In genomic region chr14:44907774-44908173, GRCm38 (mm10) we compare ENCODE assay signal across 30 mouse cellular contexts. TPM values are rescaled to one million over a fixed set of nuclear protein-coding genes. Genes with fewer than 3 reads are reported as not detected.
"Had no signal": no experiment of that assay in that cellular context is flagged by ENCODE, and none has a peak within 500 bp of the region (broad histone marks: within the 10 kb centered on the region; RNA-seq: fewer than 3 reads in every experiment).

No protein-coding gene starts in this region.

- ATAC-seq: forebrain, postnatal 0 days; hindbrain, postnatal 0 days had no signal

- H3K4me2 ChIP-seq: heart, embryonic 11.5 days; heart, embryonic 13.5 days; heart, embryonic 15.5 days; hindbrain, embryonic 13.5 days; hindbrain, embryonic 15.5 days; kidney, embryonic 15.5 days; limb, embryonic 12.5 days; liver, embryonic 11.5 days; liver, embryonic 13.5 days had no signal

- H3K36me3 ChIP-seq: heart, embryonic 13.5 days; heart, embryonic 15.5 days; hindbrain, embryonic 13.5 days; hindbrain, embryonic 15.5 days; kidney, embryonic 15.5 days; limb, embryonic 10.5 days; limb, embryonic 12.5 days; liver, embryonic 13.5 days had no signal

- H3K27me3 ChIP-seq: heart, embryonic 13.5 days; heart, embryonic 15.5 days; hindbrain, embryonic 13.5 days; hindbrain, embryonic 15.5 days; kidney, embryonic 15.5 days; limb, embryonic 12.5 days; liver, embryonic 13.5 days had no signal

- H3K9ac ChIP-seq: forebrain, postnatal 0 days; heart, embryonic 13.5 days; heart, embryonic 15.5 days; hindbrain, embryonic 13.5 days; hindbrain, embryonic 15.5 days; kidney, embryonic 15.5 days; limb, embryonic 12.5 days; liver, embryonic 13.5 days had no signal

- H3K4me3 ChIP-seq: gastrocnemius, adult 2 months; heart, embryonic 13.5 days; heart, embryonic 15.5 days; hindbrain, embryonic 13.5 days; hindbrain, embryonic 15.5 days; kidney, embryonic 15.5 days; left cerebral cortex, adult 2 months; limb, embryonic 10.5 days; limb, embryonic 12.5 days; liver, embryonic 13.5 days had no signal

- H3K9me3 ChIP-seq: heart, embryonic 13.5 days; heart, embryonic 15.5 days; hindbrain, embryonic 13.5 days; hindbrain, embryonic 15.5 days; kidney, embryonic 15.5 days; limb, embryonic 10.5 days; limb, embryonic 12.5 days; liver, embryonic 13.5 days had no signal

- H3K27ac ChIP-seq: gastrocnemius, adult 2 months; heart, embryonic 13.5 days; heart, embryonic 15.5 days; hindbrain, embryonic 13.5 days; hindbrain, embryonic 15.5 days; hindbrain, postnatal 0 days; kidney, embryonic 15.5 days; kidney, postnatal 0 days; left cerebral cortex, adult 2 months; limb, embryonic 10.5 days; limb, embryonic 12.5 days; liver, embryonic 13.5 days had no signal

- H3K4me1 ChIP-seq: heart, embryonic 13.5 days; heart, embryonic 15.5 days; hindbrain, embryonic 13.5 days; hindbrain, embryonic 15.5 days; kidney, embryonic 15.5 days; limb, embryonic 10.5 days; limb, embryonic 12.5 days; liver, embryonic 13.5 days had no signal

- DNase-seq: forebrain, postnatal 0 days; gastrocnemius, adult 2 months; gastrocnemius, postnatal 14 days; gastrocnemius, postnatal 36 days; heart, adult 18-20 months; heart, postnatal 14 days; heart, postnatal 36 days; kidney, adult 11 months; kidney, adult 2 months; kidney, adult 9 months; kidney, postnatal 14 days; kidney, postnatal 36 days; liver; liver, embryonic 13.5 days had no signal

RNA-seq across cellular contexts. Expression of gene Ptgdr, which starts 48.6 kb away (rescaled TPM):
- total RNA-seq: gastrocnemius, adult 2 months; gastrocnemius, postnatal 36 days; heart, adult 18-20 months; heart, adult 8-10 months; heart, postnatal 14 days; heart, postnatal 36 days; hematopoietic stem cell, adult 5-6 weeks had no signal
- polyA plus RNA-seq: heart, embryonic 11.5 days; heart, embryonic 13.5 days; heart, embryonic 15.5 days; heart, postnatal 0 days; hindbrain, embryonic 11.5 days; kidney, adult 2 months; kidney, embryonic 15.5 days; kidney, postnatal 0 days; liver, embryonic 11.5 days; liver, embryonic 13.5 days had no signal
